29 mouse cellular contexts compared by ENCODE assay signal in genomic region chr9:31236079-31236478, GRCm38 (mm10).
"Had no signal": no experiment of that assay in that cellular context is flagged by ENCODE, and none has a peak within 500 bp of the region (broad histone marks: within the 10 kb centered on the region; RNA-seq: fewer than 3 reads in every experiment).

No protein-coding gene starts in this region.

- H3K4me2 ChIP-seq: limb, embryonic 12.5 days; limb, embryonic 13.5 days; limb, embryonic 15.5 days; liver, embryonic 11.5 days; liver, embryonic 12.5 days; liver, embryonic 13.5 days; liver, embryonic 15.5 days; lung, embryonic 14.5 days; midbrain, embryonic 12.5 days; midbrain, embryonic 13.5 days; midbrain, embryonic 15.5 days; neural tube, embryonic 12.5 days had no signal

- DNase-seq: layer of hippocampus, postnatal 36 days; left cerebral cortex, postnatal 4 days; liver; liver, embryonic 13.5 days; liver, postnatal 0 days; lung, adult 18-20 months; lung, adult 2 months; lung, embryonic 14.5 days; lung, postnatal 10 days; lung, postnatal 36 days; lung, postnatal 4 days had no signal

- H3K27ac ChIP-seq: left cerebral cortex, adult 2 months; limb, embryonic 10.5 days; limb, embryonic 12.5 days; limb, embryonic 13.5 days; limb, embryonic 15.5 days; liver, embryonic 12.5 days; liver, embryonic 13.5 days; liver, embryonic 14.5 days; liver, embryonic 15.5 days; macrophage; midbrain, embryonic 10.5 days; midbrain, embryonic 12.5 days; midbrain, embryonic 13.5 days; midbrain, embryonic 15.5 days; neural tube, embryonic 12.5 days had no signal

- H3K36me3 ChIP-seq: limb, embryonic 10.5 days; limb, embryonic 12.5 days; limb, embryonic 13.5 days; limb, embryonic 15.5 days; liver, embryonic 12.5 days; liver, embryonic 13.5 days; liver, embryonic 15.5 days; midbrain, embryonic 10.5 days; midbrain, embryonic 12.5 days; midbrain, embryonic 13.5 days; midbrain, embryonic 15.5 days; neural tube, embryonic 12.5 days had no signal

- H3K9ac ChIP-seq: limb, embryonic 12.5 days; limb, embryonic 13.5 days; limb, embryonic 15.5 days; liver, embryonic 12.5 days; liver, embryonic 13.5 days; liver, embryonic 14.5 days; liver, embryonic 15.5 days; liver, postnatal 0 days; lung, embryonic 14.5 days; midbrain, embryonic 12.5 days; midbrain, embryonic 13.5 days; midbrain, embryonic 15.5 days; neural tube, embryonic 12.5 days had no signal

- ATAC-seq: liver, embryonic 12.5 days; liver, postnatal 0 days; midbrain, embryonic 16.5 days had no signal

- H3K4me3 ChIP-seq: left cerebral cortex, adult 2 months; limb, embryonic 10.5 days; limb, embryonic 12.5 days; limb, embryonic 13.5 days; limb, embryonic 15.5 days; liver, embryonic 12.5 days; liver, embryonic 13.5 days; liver, embryonic 15.5 days; megakaryocyte, embryonic 14.5 days; midbrain, embryonic 10.5 days; midbrain, embryonic 12.5 days; midbrain, embryonic 13.5 days; midbrain, embryonic 15.5 days; myocyte; neural tube, embryonic 12.5 days had no signal

- H3K4me1 ChIP-seq: megakaryocyte, embryonic 14.5 days; midbrain, embryonic 10.5 days had no signal

- H3K9me3 ChIP-seq: limb, embryonic 10.5 days; limb, embryonic 12.5 days; limb, embryonic 13.5 days; limb, embryonic 15.5 days; liver, embryonic 12.5 days; liver, embryonic 13.5 days; liver, embryonic 15.5 days; midbrain, embryonic 10.5 days; midbrain, embryonic 12.5 days; midbrain, embryonic 13.5 days; midbrain, embryonic 15.5 days; neural tube, embryonic 12.5 days had no signal

- H3K27me3 ChIP-seq: limb, embryonic 12.5 days; limb, embryonic 13.5 days; limb, embryonic 15.5 days; liver, embryonic 12.5 days; liver, embryonic 13.5 days; liver, embryonic 15.5 days; midbrain, embryonic 12.5 days; midbrain, embryonic 13.5 days; midbrain, embryonic 15.5 days; neural tube, embryonic 12.5 days had no signal
